Mouse (Mus musculus) cerebellum, postnatal 14 days (tissue): ENCODE results near the gene Plod3.

Experiments used
- DNase-seq, 2 experiments: peaks; one replicate each; pipeline ENCODE4 v3.0.0; 2021; ENCODE audit warnings: mixed read lengths in 2 of 2

The Plod3 gene

GRCm38 (mm10) chr5:137026092-137026491, 39.3 kb downstream of the Plod3 start, which contains the start of gene Vgf:
Gene Vgf, plus strand, starts transcription at chr5:137026392.
- no peak for DNase-seq

GRCm38 (mm10) chr5:137028561-137029272, 41.9 kb downstream of the Plod3 start:
- DNase-seq, result peak; percentile 35 to 57

GRCm38 (mm10) chr5:137029273-137029585, 42.4 kb downstream of the Plod3 start:
- DNase-seq, result peak in 1 of 2 experiments; percentile 51

GRCm38 (mm10) chr5:137029643-137030415, 43.0 kb downstream of the Plod3 start:
- peak; percentile 99 for DNase-seq

- no peak for DNase-seq
Observed at GRCm38 (mm10) chr5:137030416-137030810, 43.6 kb downstream of the Plod3 start.

- DNase-seq, result peak; percentile 47 to 49
Observed at GRCm38 (mm10) chr5:137031076-137032032, 44.5 kb downstream of the Plod3 start.

GRCm38 (mm10) chr5:137032033-137032421, 45.2 kb downstream of the Plod3 start:
- peak; percentile 65 to 72 for DNase-seq

- DNase-seq, result peak; percentile 89 to 92
Observed at GRCm38 (mm10) chr5:137032641-137033074, 45.8 kb downstream of the Plod3 start.

- no peak for DNase-seq
Observed at GRCm38 (mm10) chr5:137036211-137036610, 49.4 kb downstream of the Plod3 start.

- DNase-seq, result no peak
Observed at GRCm38 (mm10) chr5:137039453-137039852, 52.6 kb downstream of the Plod3 start.

- no peak for DNase-seq
Observed at GRCm38 (mm10) chr5:137041442-137041841, 54.6 kb downstream of the Plod3 start.

- no peak for DNase-seq
Observed at GRCm38 (mm10) chr5:137043997-137044396, 57.2 kb downstream of the Plod3 start.

- peak; percentile 99 for DNase-seq
Observed at GRCm38 (mm10) chr5:137045402-137046323, 58.8 kb downstream of the Plod3 start, which contains the start of gene Ap1s1. Gene Ap1s1, minus strand, starts transcription at chr5:137046135.
